Mouse (Mus musculus): Measurements from ENCODE around the gene Klf16.

Gene Klf16

GRCm38 (mm10) chr10:80574896-80575295 is 2.2 kb downstream of the Klf16 start:
- no peak for DNase-seq (ENCODE audit: low spot score)

GRCm38 (mm10) chr10:80573944-80574343 is 3.2 kb downstream of the Klf16 start:
- DNase-seq (ENCODE audit: low spot score): no peak

GRCm38 (mm10) chr10:80572477-80572876 is 4.6 kb downstream of the Klf16 start:
- DNase-seq (ENCODE audit: low spot score): no peak

- DNase-seq (ENCODE audit: low spot score): no peak
Measured at GRCm38 (mm10) chr10:80570871-80571836, 6.0 kb downstream of the Klf16 start.

- no peak for DNase-seq (ENCODE audit: low spot score)
Measured at GRCm38 (mm10) chr10:80570419-80570818, 6.7 kb downstream of the Klf16 start.

- DNase-seq (ENCODE audit: low spot score): peak; percentile 63
Measured at GRCm38 (mm10) chr10:80569664-80570066, 7.5 kb downstream of the Klf16 start.

- DNase-seq (ENCODE audit: low spot score): no peak
Measured at GRCm38 (mm10) chr10:80568876-80569275, 8.2 kb downstream of the Klf16 start.

- peak; percentile 63 for DNase-seq (ENCODE audit: low spot score)
Measured at GRCm38 (mm10) chr10:80566375-80567092, 10.6 kb downstream of the Klf16 start.

GRCm38 (mm10) chr10:80561116-80561944 is 15.8 kb downstream of the Klf16 start, which contains the start of gene Rexo1:
Rexo1 (minus strand) TSS chr10:80561560.
- DNase-seq (ENCODE audit: low spot score): peak; percentile 94

GRCm38 (mm10) chr10:80560621-80561020 is 16.5 kb downstream of the Klf16 start:
- peak; percentile 87 for DNase-seq (ENCODE audit: low spot score)

- no peak for DNase-seq (ENCODE audit: low spot score)
Measured at GRCm38 (mm10) chr10:80559431-80559830, 17.7 kb downstream of the Klf16 start.

- peak; percentile 38 for DNase-seq (ENCODE audit: low spot score)
Measured at GRCm38 (mm10) chr10:80557346-80557965, 19.7 kb downstream of the Klf16 start.

GRCm38 (mm10) chr10:80553997-80554396 is 23.1 kb downstream of the Klf16 start:
- no peak for DNase-seq (ENCODE audit: low spot score)

GRCm38 (mm10) chr10:80553575-80553974 is 23.5 kb downstream of the Klf16 start:
- no peak for DNase-seq (ENCODE audit: low spot score)

GRCm38 (mm10) chr10:80552364-80552763 is 24.8 kb downstream of the Klf16 start:
- DNase-seq (ENCODE audit: low spot score): no peak

- DNase-seq (ENCODE audit: low spot score): no peak
Measured at GRCm38 (mm10) chr10:80549279-80549678, 27.8 kb downstream of the Klf16 start.

- no peak for DNase-seq (ENCODE audit: low spot score)
Measured at GRCm38 (mm10) chr10:80548428-80549006, 28.6 kb downstream of the Klf16 start.

- no peak for DNase-seq (ENCODE audit: low spot score)
Measured at GRCm38 (mm10) chr10:80547539-80547938, 29.6 kb downstream of the Klf16 start.

- no peak for DNase-seq (ENCODE audit: low spot score)
Measured at GRCm38 (mm10) chr10:80546945-80547344, 30.2 kb downstream of the Klf16 start.

- no peak for DNase-seq (ENCODE audit: low spot score)
Measured at GRCm38 (mm10) chr10:80545590-80545989, 31.5 kb downstream of the Klf16 start.

GRCm38 (mm10) chr10:80543873-80544272 is 33.2 kb downstream of the Klf16 start:
- DNase-seq (ENCODE audit: low spot score): no peak

All from yolk sac, embryonic 10.5 days (tissue).